Mouse (Mus musculus) cortical plate, adult 2 months (tissue): ENCODE data around the gene Tnr.

ENCODE experiments used
- CTCF ChIP-seq: fragments of 200-500 bp; IDR thresholded peaks from 2 replicates; pipeline ENCODE4 v1.5.1; 2011; ENCODE audit warnings: mild to moderate bottlenecking, control low read depth, low read length; ENCODE audit not compliant: insufficient read depth; ENCODE audit errors: extremely low read depth
- POLR2A ChIP-seq: fragments of 200-500 bp; IDR thresholded peaks from 2 replicates; pipeline ENCODE4 v1.6.1; 2011; ENCODE audit warnings: mild to moderate bottlenecking, low read length, control low read depth; ENCODE audit not compliant: insufficient read depth; ENCODE audit errors: extremely low read depth

DNA sequence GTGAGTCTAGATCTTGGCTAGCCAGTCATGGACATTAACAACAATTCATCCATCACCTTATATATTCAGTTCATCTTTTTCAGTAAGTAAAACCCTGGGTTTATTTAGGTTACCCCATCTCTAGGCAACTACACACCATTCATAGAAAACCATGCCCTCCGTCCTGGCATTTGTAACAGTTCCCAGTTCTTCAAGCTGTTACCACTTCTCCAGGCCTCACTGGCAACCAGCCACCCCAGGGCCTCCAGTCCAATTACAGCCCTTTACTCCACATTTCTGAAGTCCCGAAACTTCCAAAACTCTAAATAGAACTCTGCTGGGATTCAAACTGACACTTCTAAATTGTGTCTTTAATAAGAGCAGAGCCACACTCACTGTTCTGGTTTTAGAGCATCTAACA is 397.0 kb downstream of the Tnr start:
- no peak for TF ChIP-seq CTCF
- no peak for TF ChIP-seq POLR2A
